Mouse (Mus musculus): ENCODE data around the gene Rai14. TPM values are rescaled to one million over a fixed set of nuclear protein-coding genes. Genes with fewer than 3 reads are reported as not detected.

Gene Rai14
- polyA plus RNA-seq, 1 experiment from 2014 or later = 4.8 TPM

- TF ChIP-seq EP300 (IDR thresholded peaks at IDR 0.05; ENCODE audit: low read depth) (no peak), CTCF (IDR thresholded peaks at IDR 0.05; ENCODE audit: low read depth) (no peak)
- DNase-seq = no peak
- Histone ChIP-seq H3K9me3 (ENCODE audit: low read length) (no peaks in the 10 kb centered on the region), H3K36me3 (replicated peaks; ENCODE audit: insufficient read depth, low read length) (no peaks in the 10 kb centered on the region), H3K4me3 (ENCODE audit: low read depth, low read length) (no peak overlapping the region), H3K4me1 (ENCODE audit: insufficient read depth) (0 out of 2 replicates have a peak, but pooled peaks cover 4% of the 10 kb centered on the region), H3K4me2 (ENCODE audit: low read depth, low read length) (no peak overlapping the region), H3K9ac (replicated peaks) (no peak overlapping the region), H3K27me3 (ENCODE audit: insufficient read depth, low read length) (no peaks in the 10 kb centered on the region), H3K27ac (ENCODE audit: low read depth) (no peak overlapping the region)
- no peak for ATAC-seq
- WGBS (ENCODE audit: insufficient replicate concordance) = 53% methylated on average over 6 of the region's 6 CpGs
Observed at GRCm38 (mm10) chr15:10648372-10649109, 65.9 kb downstream of the Rai14 start.

- no peak for ATAC-seq
- Histone ChIP-seq H3K27me3 (ENCODE audit: insufficient read depth, low read length) (no peaks in the 10 kb centered on the region), H3K4me3 (ENCODE audit: low read depth, low read length) (no peak overlapping the region), H3K9ac (replicated peaks) (no peak overlapping the region), H3K9me3 (ENCODE audit: low read length) (no peaks in the 10 kb centered on the region), H3K36me3 (replicated peaks; ENCODE audit: insufficient read depth, low read length) (no peaks in the 10 kb centered on the region), H3K4me2 (ENCODE audit: low read depth, low read length) (no peak overlapping the region), H3K27ac (ENCODE audit: low read depth) (no peak overlapping the region), H3K4me1 (ENCODE audit: insufficient read depth) (0 out of 2 replicates have a peak, but pooled peaks cover 4% of the 10 kb centered on the region)
- 79% methylated on average over 5 of the region's 5 CpGs for WGBS (ENCODE audit: insufficient replicate concordance)
- DNase-seq = no peak
- TF ChIP-seq CTCF (IDR thresholded peaks at IDR 0.05; ENCODE audit: low read depth) (no peak), EP300 (IDR thresholded peaks at IDR 0.05; ENCODE audit: low read depth) (no peak)
Observed at GRCm38 (mm10) chr15:10646297-10646696, 68.1 kb downstream of the Rai14 start.

GRCm38 (mm10) chr15:10645101-10645500 is 69.3 kb downstream of the Rai14 start:
- Histone ChIP-seq H3K36me3 (replicated peaks; ENCODE audit: insufficient read depth, low read length) (no peaks in the 10 kb centered on the region), H3K4me1 (ENCODE audit: insufficient read depth) (0 out of 2 replicates have a peak, but pooled peaks cover 4% of the 10 kb centered on the region), H3K4me3 (ENCODE audit: low read depth, low read length) (no peak overlapping the region), H3K4me2 (ENCODE audit: low read depth, low read length) (no peak overlapping the region), H3K9me3 (ENCODE audit: low read length) (no peaks in the 10 kb centered on the region), H3K9ac (replicated peaks) (no peak overlapping the region), H3K27me3 (ENCODE audit: insufficient read depth, low read length) (no peaks in the 10 kb centered on the region), H3K27ac (ENCODE audit: low read depth) (peak overlapping the region; percentile 35; the same call in 1 of the 2 replicates)
- ATAC-seq (peak; percentile 89), DNase-seq (no peak)
- TF ChIP-seq EP300 (IDR thresholded peaks at IDR 0.05; ENCODE audit: low read depth) = no peak
- no peak for TF ChIP-seq CTCF (IDR thresholded peaks at IDR 0.05; ENCODE audit: low read depth)
- 57% methylated on average over 8 of the region's 8 CpGs for WGBS (ENCODE audit: insufficient replicate concordance)

- Histone ChIP-seq H3K27me3 (ENCODE audit: insufficient read depth, low read length) (no peaks in the 10 kb centered on the region), H3K36me3 (replicated peaks; ENCODE audit: insufficient read depth, low read length) (no peaks in the 10 kb centered on the region), H3K4me3 (ENCODE audit: low read depth, low read length) (no peak overlapping the region), H3K9me3 (ENCODE audit: low read length) (no peaks in the 10 kb centered on the region), H3K27ac (ENCODE audit: low read depth) (peak overlapping the region; percentile 44; the same call in 1 of the 2 replicates), H3K4me1 (ENCODE audit: insufficient read depth) (0 out of 2 replicates have a peak, but pooled peaks cover 4% of the 10 kb centered on the region), H3K4me2 (ENCODE audit: low read depth, low read length) (no peak overlapping the region), H3K9ac (replicated peaks) (no peak overlapping the region)
- DNase-seq (no peak), ATAC-seq (no peak; the same call in 1 of the 2 replicates)
- 61% methylated on average over 3 of the region's 3 CpGs for WGBS (ENCODE audit: insufficient replicate concordance)
- no peak for TF ChIP-seq CTCF (IDR thresholded peaks at IDR 0.05; ENCODE audit: low read depth)
- no peak for TF ChIP-seq EP300 (IDR thresholded peaks at IDR 0.05; ENCODE audit: low read depth)
Observed at GRCm38 (mm10) chr15:10643819-10644218, 70.6 kb downstream of the Rai14 start.

GRCm38 (mm10) chr15:10643224-10643623 is 71.2 kb downstream of the Rai14 start:
- H3K4me3 ChIP-seq (ENCODE audit: low read depth, low read length) = no peak overlapping the region
- ATAC-seq = no peak
- 0 out of 2 replicates have a peak, but pooled peaks cover 4% of the 10 kb centered on the region for H3K4me1 ChIP-seq (ENCODE audit: insufficient read depth)
- WGBS (ENCODE audit: insufficient replicate concordance) = 70% methylated on average over 4 of the region's 4 CpGs
- H3K4me2 ChIP-seq (ENCODE audit: low read depth, low read length) = no peak overlapping the region
- H3K9me3 ChIP-seq (ENCODE audit: low read length) = no peaks in the 10 kb centered on the region
- no peaks in the 10 kb centered on the region for H3K36me3 ChIP-seq (replicated peaks; ENCODE audit: insufficient read depth, low read length)
- H3K9ac ChIP-seq (replicated peaks) = no peak overlapping the region
- H3K27ac ChIP-seq (ENCODE audit: low read depth) = no peak overlapping the region
- H3K27me3 ChIP-seq (ENCODE audit: insufficient read depth, low read length) = no peaks in the 10 kb centered on the region
- TF ChIP-seq EP300 (IDR thresholded peaks at IDR 0.05; ENCODE audit: low read depth) (no peak), CTCF (IDR thresholded peaks at IDR 0.05; ENCODE audit: low read depth) (no peak)
- DNase-seq = no peak

GRCm38 (mm10) chr15:10642419-10642818 is 72.0 kb downstream of the Rai14 start:
- Histone ChIP-seq H3K36me3 (replicated peaks; ENCODE audit: insufficient read depth, low read length) (no peaks in the 10 kb centered on the region), H3K4me1 (ENCODE audit: insufficient read depth) (0 out of 2 replicates have a peak, but pooled peaks cover 4% of the 10 kb centered on the region), H3K4me3 (ENCODE audit: low read depth, low read length) (no peak overlapping the region), H3K9ac (replicated peaks) (no peak overlapping the region), H3K4me2 (ENCODE audit: low read depth, low read length) (no peak overlapping the region), H3K27ac (ENCODE audit: low read depth) (no peak overlapping the region), H3K9me3 (ENCODE audit: low read length) (no peaks in the 10 kb centered on the region), H3K27me3 (ENCODE audit: insufficient read depth, low read length) (no peaks in the 10 kb centered on the region)
- TF ChIP-seq EP300 (IDR thresholded peaks at IDR 0.05; ENCODE audit: low read depth) = no peak
- WGBS (ENCODE audit: insufficient replicate concordance) = 79% methylated on average over 5 of the region's 5 CpGs
- DNase-seq = no peak
- ATAC-seq = no peak

Measured in liver, postnatal 0 days (tissue).